Mouse (Mus musculus): ENCODE data around the gene Sec14l1. TPM values are rescaled to one million over a fixed set of nuclear protein-coding genes. Genes with fewer than 3 reads are reported as not detected.

Gene Sec14l1
- total RNA-seq, 2 experiments from 2014 or later, result 151 to 152 TPM

Small RNA genes within 50 kb of the gene (microRNA-seq; reads per million reads assigned to microRNA genes)
- gene Gm24323, result 0 reads per million in 2 experiments
- gene Mir6516, result 10.9 to 19.0 reads per million in 2 experiments

Other genes with a start within 250 kb of the Sec14l1 start
- gene Mgat5b, start 196.3 kb upstream of the Sec14l1 start, total RNA-seq (2021), result 10 to 100 TPM; 58.3 to 65.9 TPM
- 10 to 100 TPM; 79.5 to 90.0 TPM for gene Sept9, start 84.5 kb downstream of the Sec14l1 start, total RNA-seq (2021)